Mouse (Mus musculus) forebrain, embryonic 16.5 days (tissue): ENCODE results near the gene Tmem120b. TPM values are rescaled to one million over a fixed set of nuclear protein-coding genes. Genes with fewer than 3 reads are reported as not detected.

Experiments
- ATAC-seq: fragments of 200-750 bp; cut with Nextera tagmentation; 2 replicates; pipeline ENCODE4 v1.8.0; 2017; ENCODE audit warnings: mild to moderate bottlenecking, moderate library complexity
- H3K27ac ChIP-seq: fragments of 300-500 bp; sonication (generic); 2 replicates; pipeline ENCODE4 v1.5.1; 2014; ENCODE audit warnings: low read length, control low read depth
- H3K27me3 ChIP-seq: fragments of 300-500 bp; sonication (generic); replicated peaks from 2 replicates; pipeline ENCODE4 v1.6.1; 2014; ENCODE audit warnings: low read length; ENCODE audit not compliant: control insufficient read depth, insufficient read depth
- H3K36me3 ChIP-seq: fragments of 300-500 bp; sonication (generic); 2 replicates; pipeline ENCODE4 v1.6.1; 2014; ENCODE audit not compliant: control insufficient read depth, insufficient read depth
- H3K4me1 ChIP-seq: fragments of 300-500 bp; sonication (generic); replicated peaks from 2 replicates; pipeline ENCODE4 v1.6.1; 2014; ENCODE audit warnings: low read length; ENCODE audit not compliant: control insufficient read depth, insufficient read depth
- H3K4me2 ChIP-seq: fragments of 300-500 bp; sonication (generic); 2 replicates; pipeline ENCODE4 v1.6.1; 2014; ENCODE audit warnings: mild to moderate bottlenecking, low read length, control low read depth
- H3K4me3 ChIP-seq: fragments of 300-500 bp; sonication (generic); replicated peaks from 2 replicates; pipeline ENCODE4 v1.5.1; 2014; ENCODE audit warnings: mild to moderate bottlenecking, low read length, control low read depth
- H3K9ac ChIP-seq: fragments of 300-500 bp; sonication (generic); replicated peaks from 2 replicates; pipeline ENCODE4 v1.6.1; 2014; ENCODE audit warnings: low read depth, low read length, control low read depth
- H3K9me3 ChIP-seq: fragments of 300-500 bp; sonication (generic); 2 replicates; pipeline ENCODE4 v1.6.1; 2016; ENCODE audit warnings: low read length; ENCODE audit not compliant: control insufficient read depth
- WGBS: fragments of 180-500 bp; shearing (Covaris S2); extraction: QIAGEN DNeasy Blood & Tissue Kit; methylation state at CpG from one replicate; pipeline ENCODE4 v1.1.7; 2014; 5-methylcytosine and 5-hydroxymethylcytosine counted together
- polyA plus RNA-seq: library from polyadenylated mRNA; unstranded; fragments of >200 nt; fragmentation: Nextera tagmentation; extraction: Ambion mirVana; gene quantifications from 2 replicates; pipeline ENCODE4 v1.2.1, GENCODE M21; 2015

The Tmem120b gene
- polyA plus RNA-seq, 1 experiment from 2014 or later = 19.3 TPM

DNA sequence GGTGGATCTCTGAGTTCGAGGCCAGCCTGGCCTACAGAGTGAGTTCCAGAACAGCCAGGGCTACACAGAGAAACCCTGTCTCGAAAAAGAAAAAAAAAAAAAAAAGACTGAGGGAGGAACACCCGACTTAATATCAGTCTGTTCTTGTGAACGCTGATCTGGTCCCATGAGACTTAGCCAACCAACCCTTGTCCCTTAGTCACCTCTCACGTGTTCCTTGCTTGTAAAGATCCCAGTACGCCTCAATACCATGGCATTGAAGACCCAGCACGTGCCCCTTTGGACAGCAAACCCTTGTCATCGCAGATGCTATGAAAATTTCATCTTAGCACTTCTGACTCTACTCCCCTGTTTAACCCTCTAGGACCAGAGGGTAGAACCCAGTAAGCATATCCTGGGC is 28.1 kb downstream of the Tmem120b start:
- H3K9ac ChIP-seq = no peak overlapping the region
- no peak overlapping the region for H3K27ac ChIP-seq
- H3K27me3 ChIP-seq = no peaks in the 10 kb centered on the region
- no peaks in the 10 kb centered on the region for H3K4me1 ChIP-seq
- ATAC-seq = no peak
- H3K9me3 ChIP-seq = no peaks in the 10 kb centered on the region
- H3K36me3 ChIP-seq = peaks cover 3% of the 10 kb centered on the region; the same call in 1 of the 2 replicates
- H3K4me3 ChIP-seq = no peak overlapping the region
- WGBS = 93% methylated on average over 8 of the region's 8 CpGs
- H3K4me2 ChIP-seq = no peak overlapping the region

DNA sequence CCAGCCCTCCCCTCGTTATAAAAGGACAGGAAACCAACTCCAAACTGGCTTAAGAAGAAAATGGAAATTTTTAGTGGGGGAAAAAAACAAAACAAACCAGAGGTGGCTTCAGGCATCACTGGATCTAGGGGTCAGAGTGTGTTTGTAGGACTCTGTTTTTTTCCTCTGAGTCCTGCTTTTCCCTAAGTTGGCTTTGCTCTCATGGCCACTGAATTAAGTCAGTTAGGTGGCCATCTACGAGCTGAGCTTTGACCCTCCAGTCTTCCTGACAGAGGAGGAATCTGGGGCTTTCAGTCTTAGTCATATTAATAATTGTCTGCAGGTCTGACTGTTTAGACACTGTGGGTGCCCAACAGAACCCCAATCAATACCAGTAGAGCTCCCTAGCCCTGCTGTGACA is 30.3 kb downstream of the Tmem120b start:
- peaks cover 3% of the 10 kb centered on the region; the same call in 1 of the 2 replicates for H3K36me3 ChIP-seq
- H3K9me3 ChIP-seq = no peaks in the 10 kb centered on the region
- 79% methylated on average over 2 of the region's 2 CpGs for WGBS
- no peak overlapping the region for H3K27ac ChIP-seq
- no peak overlapping the region for H3K4me3 ChIP-seq
- no peak for ATAC-seq
- no peaks in the 10 kb centered on the region for H3K27me3 ChIP-seq
- H3K4me1 ChIP-seq = no peaks in the 10 kb centered on the region
- H3K4me2 ChIP-seq = no peak overlapping the region
- H3K9ac ChIP-seq = no peak overlapping the region

DNA sequence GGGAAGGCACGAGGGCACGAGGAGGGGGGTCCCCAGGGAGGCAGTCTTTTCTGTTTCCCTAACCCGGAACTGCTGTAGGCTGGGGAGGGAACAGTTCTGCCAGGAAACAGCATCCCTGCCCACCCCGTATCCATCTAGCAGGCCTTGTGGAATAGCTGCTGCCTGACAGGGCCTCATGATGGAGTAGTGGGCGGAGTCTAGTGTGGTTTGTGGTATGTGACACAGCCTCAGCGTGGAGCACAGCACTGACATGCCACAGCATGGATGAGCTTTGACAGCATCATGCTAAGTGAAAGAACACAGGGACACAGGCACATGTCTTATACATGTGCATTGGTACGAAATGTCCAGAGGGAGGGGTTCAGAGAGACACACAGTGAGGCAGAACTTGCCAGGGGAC is 34.2 kb downstream of the Tmem120b start:
- Histone ChIP-seq H3K4me1 (no peaks in the 10 kb centered on the region), H3K4me3 (no peak overlapping the region), H3K27ac (no peak overlapping the region), H3K4me2 (no peak overlapping the region), H3K27me3 (no peaks in the 10 kb centered on the region), H3K36me3 (peaks cover 3% of the 10 kb centered on the region; the same call in 1 of the 2 replicates), H3K9ac (no peak overlapping the region), H3K9me3 (no peaks in the 10 kb centered on the region)
- no peak for ATAC-seq
- 79% methylated on average over 7 of the region's 7 CpGs for WGBS

DNA sequence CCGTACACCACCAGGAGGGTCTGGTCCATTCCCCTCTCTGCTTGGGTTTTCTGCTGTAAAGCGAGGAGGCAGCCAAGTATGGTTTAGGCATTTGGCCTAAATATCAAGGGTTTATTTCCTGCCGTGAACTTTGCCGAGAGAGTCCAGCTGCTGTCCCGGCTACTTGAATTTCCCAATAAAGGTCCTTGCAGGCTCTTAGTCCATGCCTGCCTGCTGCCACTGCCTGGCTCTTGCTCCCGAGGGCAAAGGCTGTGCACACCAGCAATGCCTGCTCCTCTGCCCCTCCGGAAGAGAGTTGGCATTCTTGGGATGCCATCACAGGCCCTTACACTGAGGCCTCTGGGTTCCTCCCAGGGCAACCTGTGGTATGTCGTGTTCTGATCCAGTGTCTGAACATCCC is 35.3 kb downstream of the Tmem120b start:
- H3K9me3 ChIP-seq = no peaks in the 10 kb centered on the region
- ATAC-seq = no peak
- H3K27ac ChIP-seq = no peak overlapping the region
- WGBS = 87% methylated on average over 8 of the region's 8 CpGs
- no peak overlapping the region for H3K4me3 ChIP-seq
- no peaks in the 10 kb centered on the region for H3K4me1 ChIP-seq
- H3K27me3 ChIP-seq = no peaks in the 10 kb centered on the region
- H3K4me2 ChIP-seq = no peak overlapping the region
- H3K36me3 ChIP-seq = peaks cover 3% of the 10 kb centered on the region; the same call in 1 of the 2 replicates
- no peak overlapping the region for H3K9ac ChIP-seq

DNA sequence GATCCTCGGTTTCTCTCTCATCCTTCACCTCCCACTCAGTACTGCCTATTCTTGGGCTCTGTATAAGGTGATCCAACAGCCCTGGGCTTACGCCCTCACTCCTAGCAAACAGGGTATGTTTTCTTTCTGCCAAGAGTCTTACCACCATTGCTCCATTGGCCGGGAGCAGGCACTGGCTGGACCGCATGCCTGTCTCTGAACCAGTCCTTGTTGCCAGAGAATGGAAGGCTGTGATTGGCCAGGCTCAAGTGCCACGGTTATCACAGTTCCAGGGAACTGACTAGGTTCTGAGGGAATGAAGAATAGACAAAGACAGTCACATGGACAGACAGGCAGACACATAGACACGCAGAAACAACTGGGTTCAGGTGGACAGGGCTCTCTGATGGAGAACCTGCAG is 36.6 kb downstream of the Tmem120b start:
- Histone ChIP-seq H3K9ac (no peak overlapping the region), H3K27ac (no peak overlapping the region), H3K4me3 (no peak overlapping the region), H3K27me3 (no peaks in the 10 kb centered on the region), H3K36me3 (peaks cover under 1% of the 10 kb centered on the region; the same call in 1 of the 2 replicates), H3K9me3 (no peaks in the 10 kb centered on the region), H3K4me1 (peaks cover 7% of the 10 kb centered on the region), H3K4me2 (no peak overlapping the region)
- ATAC-seq = no peak
- 87% methylated on average over 6 of the region's 6 CpGs for WGBS

DNA sequence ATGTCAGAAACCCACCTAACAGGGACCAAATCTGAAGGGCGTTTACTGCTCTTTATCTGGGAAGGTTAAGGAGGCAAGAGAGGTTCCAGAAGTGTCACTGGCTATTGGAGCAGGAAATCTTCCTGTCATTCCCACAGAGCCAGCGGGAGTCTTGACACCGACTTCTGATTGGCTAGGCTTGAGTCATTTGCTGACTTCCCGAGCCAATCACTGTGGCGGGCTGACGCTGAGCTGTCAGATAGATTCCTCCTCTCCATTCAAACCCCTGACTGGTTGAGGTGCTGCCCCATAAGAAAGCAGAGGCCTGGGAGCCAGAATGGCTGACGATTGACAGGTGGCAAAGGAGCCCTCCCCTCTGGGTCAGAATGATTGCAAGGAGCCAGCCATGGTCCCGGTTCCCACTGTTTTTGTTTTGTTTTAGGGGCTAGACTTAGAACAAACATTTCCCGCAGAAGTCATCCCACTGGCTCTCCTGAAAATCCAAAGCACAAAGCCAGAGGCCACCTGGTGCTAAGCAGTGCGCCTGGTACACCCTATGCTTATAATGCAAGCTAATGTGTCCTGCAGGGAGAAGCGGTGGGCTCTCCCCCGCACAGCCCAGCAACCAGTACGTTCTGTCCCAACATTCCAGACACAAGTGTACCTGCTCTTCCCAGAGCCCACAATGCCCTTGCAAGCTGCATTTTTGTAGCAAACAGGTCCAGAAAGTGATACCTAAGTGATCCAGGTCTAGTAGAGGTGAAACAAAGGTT is 41.4 kb downstream of the Tmem120b start:
- Histone ChIP-seq H3K9ac (peak overlapping the region; percentile 14; the same call in 1 of the 2 replicates), H3K4me2 (peak overlapping the region; percentile 36), H3K4me3 (no peak overlapping the region), H3K4me1 (peaks cover 15% of the 10 kb centered on the region), H3K9me3 (no peaks in the 10 kb centered on the region), H3K36me3 (no peaks in the 10 kb centered on the region), H3K27me3 (no peaks in the 10 kb centered on the region), H3K27ac (peak overlapping the region; percentile 43; the same call in 1 of the 2 replicates)
- ATAC-seq = peak; percentile 72; the same call in 1 of the 2 replicates
- 25% methylated on average over 13 of the region's 13 CpGs for WGBS

DNA sequence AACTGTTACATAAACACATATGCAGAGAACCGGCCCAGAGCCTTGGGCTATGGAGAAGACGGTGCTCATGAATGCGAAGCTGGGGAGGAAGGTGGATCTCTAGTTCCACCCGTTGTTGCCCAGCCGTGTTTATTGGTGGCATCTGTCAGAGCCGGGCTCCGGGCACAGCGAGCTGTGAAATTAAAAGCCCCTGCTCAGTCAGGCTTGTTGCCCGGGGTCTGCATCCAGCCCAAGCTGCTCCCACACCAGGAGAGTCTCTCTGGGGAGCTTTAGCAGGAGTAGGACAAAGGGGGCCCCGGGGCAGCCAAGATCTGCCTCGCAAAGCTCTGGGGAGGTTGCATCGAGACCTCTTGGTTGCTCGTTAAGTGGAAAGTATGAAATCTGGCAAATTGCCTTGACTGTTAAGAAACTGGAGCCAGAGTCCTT is 42.1 kb downstream of the Tmem120b start:
- Histone ChIP-seq H3K4me1 (peaks cover 15% of the 10 kb centered on the region), H3K4me2 (peak overlapping the region; percentile 36), H3K4me3 (no peak overlapping the region), H3K27me3 (no peaks in the 10 kb centered on the region), H3K27ac (peak overlapping the region; percentile 43; the same call in 1 of the 2 replicates), H3K36me3 (no peaks in the 10 kb centered on the region), H3K9ac (peak overlapping the region; percentile 14; the same call in 1 of the 2 replicates), H3K9me3 (no peaks in the 10 kb centered on the region)
- peak; percentile 78 for ATAC-seq
- 20% methylated on average over 13 of the region's 13 CpGs for WGBS

DNA sequence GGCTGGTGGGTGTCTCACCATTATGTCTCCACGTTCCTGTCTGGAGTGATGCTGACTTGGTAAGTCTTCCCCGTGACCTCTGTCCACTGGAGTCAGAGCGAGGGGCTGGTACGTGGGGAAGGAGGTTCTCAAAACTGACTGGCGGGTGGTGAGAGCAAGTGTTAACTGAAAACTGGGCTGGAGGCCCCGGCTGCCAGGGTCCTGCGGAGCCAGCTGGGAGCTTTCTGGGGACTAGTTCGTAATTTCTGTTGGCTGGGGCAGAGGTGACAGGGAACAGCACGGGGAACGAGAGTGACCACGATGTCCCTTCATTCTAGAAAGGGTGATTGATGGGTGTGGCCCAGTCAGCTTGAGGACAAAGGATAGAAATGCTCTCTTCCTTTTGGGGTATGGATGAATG is 45.9 kb downstream of the Tmem120b start:
- Histone ChIP-seq H3K9ac (no peak overlapping the region), H3K4me2 (no peak overlapping the region), H3K4me1 (peaks cover 15% of the 10 kb centered on the region), H3K36me3 (no peaks in the 10 kb centered on the region), H3K9me3 (no peaks in the 10 kb centered on the region), H3K4me3 (no peak overlapping the region), H3K27me3 (no peaks in the 10 kb centered on the region), H3K27ac (no peak overlapping the region)
- ATAC-seq = no peak
- 64% methylated on average over 11 of the region's 11 CpGs for WGBS

DNA sequence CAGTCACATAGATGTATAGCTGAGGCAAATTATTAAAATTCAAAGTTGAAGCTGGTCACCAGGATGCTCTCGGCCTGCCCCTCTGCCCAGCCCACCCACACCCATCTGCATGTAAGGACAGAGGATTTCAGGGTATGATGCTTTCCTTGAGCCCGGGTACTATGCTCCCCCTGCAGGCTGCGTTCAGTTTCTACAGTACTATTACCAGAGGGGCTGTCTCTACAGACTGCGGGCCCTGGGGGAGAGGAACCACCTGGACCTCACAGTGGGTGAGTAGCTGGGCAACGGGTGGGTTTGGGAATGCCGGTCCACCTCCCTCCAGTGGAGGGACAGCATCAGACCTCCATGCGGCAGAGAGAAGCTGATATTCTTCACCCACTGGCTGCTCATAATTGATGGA is 46.7 kb downstream of the Tmem120b start:
- Histone ChIP-seq H3K9me3 (no peaks in the 10 kb centered on the region), H3K27ac (no peak overlapping the region), H3K27me3 (no peaks in the 10 kb centered on the region), H3K4me2 (no peak overlapping the region), H3K4me1 (peaks cover 7% of the 10 kb centered on the region), H3K4me3 (no peak overlapping the region), H3K9ac (no peak overlapping the region), H3K36me3 (no peaks in the 10 kb centered on the region)
- ATAC-seq = no peak
- 37% methylated on average over 7 of the region's 7 CpGs for WGBS
